Mouse (Mus musculus) erythroblast, embryonic 14.5 days (primary cell): Measurements from ENCODE around the gene Foxred2. TPM values are rescaled to one million over a fixed set of nuclear protein-coding genes. Genes with fewer than 3 reads are reported as not detected.

ENCODE experiments used
- H3K27me3 ChIP-seq: 2 replicates; pipeline ENCODE4 v1.6.1; 2012; ENCODE audit warnings: inconsistent platforms; ENCODE audit not compliant: control insufficient read depth
- H3K36me3 ChIP-seq: 2 replicates; pipeline ENCODE4 v1.6.1; 2012; ENCODE audit warnings: mild to moderate bottlenecking, inconsistent platforms; ENCODE audit not compliant: control insufficient read depth
- H3K4me1 ChIP-seq: 2 replicates; pipeline ENCODE4 v1.6.1; 2012; ENCODE audit warnings: inconsistent platforms; ENCODE audit not compliant: control insufficient read depth
- H3K4me3 ChIP-seq: replicated peaks from 2 replicates; pipeline ENCODE3; 2012; ENCODE audit warnings: moderate library complexity, mild to moderate bottlenecking, inconsistent platforms
- H3K9me3 ChIP-seq: 2 replicates; pipeline ENCODE4 v1.6.1; 2012; ENCODE audit warnings: low read length, inconsistent platforms, mixed read lengths; ENCODE audit not compliant: control insufficient read depth
- GATA1 ChIP-seq: IDR thresholded peaks from 2 replicates; pipeline ENCODE4 v1.6.1; 2012; ENCODE audit warnings: low read length, inconsistent platforms, mixed read lengths
- TAL1 ChIP-seq: IDR thresholded peaks from 3 replicates; pipeline ENCODE4 v1.6.1; 2012; ENCODE audit warnings: low read length, inconsistent platforms, mixed read lengths
- polyA plus RNA-seq: library from polyadenylated mRNA; stranded (reverse); fragments of >175 nt; gene quantifications from 2 replicates; pipeline ENCODE4 v1.2.3, GENCODE M21; 2012

Foxred2 gene
- polyA plus RNA-seq: 0.04 and 0.06 TPM in 2 replicates

DNA sequence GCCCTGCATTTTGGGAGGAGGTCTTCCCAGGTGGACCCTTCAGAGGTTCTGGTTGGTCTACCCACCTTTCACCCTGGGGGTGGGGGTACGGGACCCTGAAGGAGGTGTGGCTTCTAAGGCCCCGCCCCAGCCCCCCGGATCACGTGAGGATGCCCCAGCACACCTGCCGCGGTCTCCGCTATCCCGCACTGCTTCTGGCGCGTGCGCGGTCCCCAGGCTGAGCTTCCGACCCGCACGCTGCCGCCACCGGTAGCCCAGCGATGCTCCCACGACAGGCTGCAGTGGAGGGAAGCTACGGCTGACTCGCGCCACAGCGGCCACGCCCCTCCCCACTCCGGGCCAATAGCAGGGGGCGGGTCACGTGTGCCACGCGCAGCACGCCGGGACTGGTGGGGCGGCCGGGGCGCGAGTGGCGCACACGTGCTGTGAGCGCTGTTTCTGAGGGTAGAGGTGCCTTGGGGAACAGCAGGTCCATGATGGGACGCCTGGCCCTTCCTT, at the start of gene Foxred2:
Gene Foxred2, minus strand, starts transcription at position 319 of the 498 bp plus-strand sequence.
- Histone ChIP-seq H3K27me3 (peaks cover 47% of the 10 kb centered on the region), H3K36me3 (peaks cover 38% of the 10 kb centered on the region), H3K4me3 (peak within 1 kb of the TSS; percentile 59), H3K9me3 (peaks cover 7% of the 10 kb centered on the region; the same call in 1 of the 2 replicates), H3K4me1 (peaks cover 41% of the 10 kb centered on the region)
- TF ChIP-seq TAL1 (no peak), GATA1 (no peak)

DNA sequence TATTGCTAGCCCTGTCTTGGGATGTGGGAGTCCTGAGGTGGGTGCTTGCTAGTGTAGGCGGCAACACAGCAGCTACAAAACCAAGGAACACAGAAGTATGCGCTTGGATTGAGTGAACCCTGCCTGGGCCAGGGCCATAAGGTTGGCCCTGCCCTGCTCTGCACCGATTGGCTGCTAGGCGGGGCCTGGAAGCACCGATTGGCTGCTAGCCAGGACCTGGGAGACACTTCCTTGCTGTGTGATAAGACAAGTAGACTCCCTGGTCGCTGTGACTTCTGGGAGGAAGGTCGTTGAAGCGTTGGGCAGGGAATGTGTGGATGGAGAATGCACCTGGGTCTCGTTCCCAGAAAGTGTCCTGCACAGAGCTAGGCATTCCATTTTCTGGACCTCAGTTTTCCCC, 47.4 kb upstream of the Foxred2 start:
- Histone ChIP-seq H3K4me1 (peaks cover 6% of the 10 kb centered on the region; the same call in 1 of the 2 replicates), H3K36me3 (no peaks in the 10 kb centered on the region), H3K27me3 (no peaks in the 10 kb centered on the region), H3K9me3 (no peaks in the 10 kb centered on the region), H3K4me3 (no peak overlapping the region)
- no peak for TF ChIP-seq GATA1
- TF ChIP-seq TAL1: no peak

DNA sequence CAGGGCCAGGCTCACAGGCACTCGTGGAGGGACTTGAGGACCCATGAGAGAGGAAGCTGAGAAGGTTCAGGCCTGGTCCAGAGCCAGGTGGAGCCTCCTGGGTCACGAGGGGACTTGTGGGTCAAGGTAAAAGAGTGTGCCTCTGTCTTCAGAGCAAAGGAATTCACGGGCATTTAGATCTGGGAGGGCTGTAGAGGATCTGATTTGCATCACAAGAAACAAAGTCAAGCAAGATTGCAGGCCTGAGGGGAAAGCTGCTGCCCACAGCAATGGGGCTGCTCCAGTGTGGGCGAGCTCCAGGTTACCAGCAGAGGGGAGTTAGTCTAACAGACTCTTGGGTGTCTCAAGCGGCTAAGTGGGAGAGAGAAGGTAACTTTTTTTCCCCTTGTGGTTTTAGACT, 44.9 kb upstream of the Foxred2 start:
- TF ChIP-seq GATA1: no peak
- TF ChIP-seq TAL1: no peak
- Histone ChIP-seq H3K27me3 (no peaks in the 10 kb centered on the region), H3K36me3 (no peaks in the 10 kb centered on the region), H3K4me3 (no peak overlapping the region), H3K4me1 (peaks cover 6% of the 10 kb centered on the region; the same call in 1 of the 2 replicates), H3K9me3 (no peaks in the 10 kb centered on the region)

DNA sequence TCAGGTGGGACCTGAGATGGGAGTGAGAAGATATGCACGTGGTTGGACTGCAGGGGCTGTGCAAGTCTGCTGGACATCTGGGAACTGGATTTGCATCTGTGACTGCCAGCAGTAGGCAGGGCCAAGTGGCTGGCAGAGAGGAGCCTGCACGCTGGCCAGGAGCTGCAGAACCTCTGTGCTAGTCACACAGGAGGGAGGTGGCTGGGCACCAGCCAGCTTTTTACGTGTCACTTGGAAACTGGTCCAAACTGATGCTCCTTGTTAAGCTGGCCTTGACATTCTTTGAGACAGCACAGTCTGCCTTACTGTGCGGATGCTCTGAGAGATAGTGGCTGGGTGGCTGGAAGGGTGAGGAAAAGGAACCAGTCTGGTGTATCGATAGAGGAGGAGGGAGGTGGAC, 32.0 kb upstream of the Foxred2 start:
- TF ChIP-seq GATA1 (no peak), TAL1 (no peak)
- peaks cover 9% of the 10 kb centered on the region for H3K27me3 ChIP-seq
- no peaks in the 10 kb centered on the region for H3K9me3 ChIP-seq
- H3K36me3 ChIP-seq: no peaks in the 10 kb centered on the region
- peaks cover 2% of the 10 kb centered on the region; the same call in 1 of the 2 replicates for H3K4me1 ChIP-seq
- H3K4me3 ChIP-seq: no peak overlapping the region

DNA sequence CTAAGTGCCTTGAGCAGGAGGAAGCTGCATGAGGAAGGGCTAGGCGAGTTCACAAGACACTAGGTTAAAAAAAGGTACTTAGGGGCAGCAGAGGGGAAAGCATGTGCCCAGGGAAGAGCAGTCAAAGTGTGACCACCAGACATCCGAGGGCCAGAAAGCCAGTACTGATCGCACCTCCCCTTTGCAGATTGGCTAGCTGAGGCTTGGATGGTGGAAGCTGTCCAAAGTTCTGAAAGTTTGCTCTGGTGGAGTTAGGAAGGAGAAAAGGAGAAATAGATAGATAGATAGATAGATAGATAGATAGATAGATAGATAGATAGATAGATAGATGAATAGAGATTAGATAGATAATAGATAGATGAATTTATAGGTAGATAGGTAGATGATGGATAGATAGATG, 26.9 kb upstream of the Foxred2 start:
- H3K9me3 ChIP-seq: no peaks in the 10 kb centered on the region
- peaks cover 32% of the 10 kb centered on the region for H3K27me3 ChIP-seq
- no peaks in the 10 kb centered on the region for H3K36me3 ChIP-seq
- no peak for TF ChIP-seq TAL1
- TF ChIP-seq GATA1: no peak
- no peak overlapping the region for H3K4me3 ChIP-seq
- H3K4me1 ChIP-seq: peaks cover 16% of the 10 kb centered on the region

DNA sequence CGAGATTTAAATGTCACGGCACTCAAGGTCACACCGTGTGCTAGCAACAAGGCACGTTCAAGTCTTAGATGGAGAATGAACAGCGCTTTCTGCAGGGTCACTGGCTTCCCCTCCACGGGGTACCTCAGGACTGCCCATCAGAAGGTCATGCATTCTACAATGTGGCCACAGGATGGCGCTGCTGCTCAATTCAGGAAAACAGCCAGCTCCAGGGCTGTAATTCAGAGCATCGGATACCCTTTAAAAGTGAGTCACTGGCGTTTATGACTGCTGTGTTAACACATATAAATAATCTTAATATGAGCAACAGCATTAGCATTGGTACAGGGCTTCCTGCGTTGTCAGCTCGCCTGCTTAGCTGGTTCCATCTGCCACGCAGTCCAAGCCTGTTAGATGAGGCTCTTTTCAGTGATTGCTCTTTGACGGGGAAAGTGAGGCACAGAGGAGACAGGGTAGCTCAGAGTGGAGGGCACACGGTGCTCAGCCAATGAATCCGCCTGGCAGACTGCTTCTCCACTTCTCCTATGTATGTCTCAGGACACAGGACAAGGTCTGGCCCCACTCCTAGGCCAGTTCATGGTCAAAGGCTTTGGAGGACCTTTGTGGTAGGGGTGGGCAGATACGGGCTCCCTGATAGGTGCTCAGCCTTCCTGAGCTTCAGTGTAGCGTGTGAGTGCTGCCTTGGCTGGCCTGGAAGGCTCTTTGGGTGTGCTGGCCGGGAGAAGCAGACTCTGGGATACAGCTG, 25.8 kb upstream of the Foxred2 start:
- no peak for TF ChIP-seq GATA1
- no peak for TF ChIP-seq TAL1
- H3K4me1 ChIP-seq: peaks cover 26% of the 10 kb centered on the region
- H3K36me3 ChIP-seq: peaks cover 2% of the 10 kb centered on the region
- no peak overlapping the region for H3K4me3 ChIP-seq
- H3K27me3 ChIP-seq: peaks cover 32% of the 10 kb centered on the region
- H3K9me3 ChIP-seq: peaks cover under 1% of the 10 kb centered on the region

DNA sequence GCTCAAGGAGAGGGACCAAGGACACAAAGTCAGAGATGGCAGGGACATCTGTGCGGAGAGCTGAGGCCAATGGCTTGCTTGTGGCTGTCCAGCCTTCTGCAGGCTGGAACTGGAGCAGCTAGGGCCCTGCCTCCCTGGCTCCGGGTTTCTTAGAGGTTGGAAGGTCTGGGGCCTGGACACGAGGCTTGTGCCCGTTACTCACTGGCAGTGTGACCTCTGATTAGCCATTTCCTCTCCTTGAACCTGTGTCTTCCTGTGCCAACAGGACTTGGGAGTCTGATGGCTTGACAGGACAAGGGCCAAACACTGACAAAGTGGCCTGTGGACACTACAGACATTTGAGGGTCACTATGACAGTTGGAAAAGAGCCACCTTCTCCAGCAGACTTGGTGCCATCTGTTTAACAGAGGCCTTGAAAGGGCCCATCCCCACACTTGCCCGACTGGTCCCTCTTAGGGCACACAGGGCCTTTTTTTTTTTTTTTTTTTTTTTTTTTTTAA, 24.7 kb upstream of the Foxred2 start:
- Histone ChIP-seq H3K36me3 (peaks cover 10% of the 10 kb centered on the region), H3K4me1 (peaks cover 36% of the 10 kb centered on the region), H3K4me3 (no peak overlapping the region), H3K9me3 (peaks cover 8% of the 10 kb centered on the region), H3K27me3 (peaks cover 32% of the 10 kb centered on the region)
- no peak for TF ChIP-seq GATA1
- no peak for TF ChIP-seq TAL1

DNA sequence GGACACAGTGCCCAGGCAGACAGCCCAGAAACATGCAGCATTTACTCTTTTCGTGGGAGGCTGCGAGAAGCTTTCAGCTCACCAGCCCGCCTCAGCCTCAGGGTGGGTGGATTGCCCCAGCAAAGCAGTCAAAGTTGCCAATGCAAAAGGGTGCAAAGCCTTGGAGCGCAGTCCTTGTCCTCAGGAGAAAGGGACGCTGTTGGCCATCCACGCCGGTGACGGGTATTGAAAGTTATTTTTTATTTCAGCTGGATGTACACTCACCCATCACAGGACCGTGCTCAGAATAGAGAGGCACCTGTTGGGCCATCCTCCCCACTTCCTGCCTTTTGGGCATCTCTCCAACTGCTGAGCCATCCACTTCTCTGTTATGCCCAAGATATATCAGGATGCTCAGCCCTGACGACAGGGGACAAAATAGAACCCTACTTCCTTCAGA, 22.9 kb upstream of the Foxred2 start:
- Histone ChIP-seq H3K4me1 (peaks cover 50% of the 10 kb centered on the region), H3K27me3 (peaks cover 28% of the 10 kb centered on the region), H3K4me3 (no peak overlapping the region), H3K36me3 (peaks cover 22% of the 10 kb centered on the region), H3K9me3 (peaks cover 13% of the 10 kb centered on the region)
- TF ChIP-seq TAL1: no peak
- no peak for TF ChIP-seq GATA1

DNA sequence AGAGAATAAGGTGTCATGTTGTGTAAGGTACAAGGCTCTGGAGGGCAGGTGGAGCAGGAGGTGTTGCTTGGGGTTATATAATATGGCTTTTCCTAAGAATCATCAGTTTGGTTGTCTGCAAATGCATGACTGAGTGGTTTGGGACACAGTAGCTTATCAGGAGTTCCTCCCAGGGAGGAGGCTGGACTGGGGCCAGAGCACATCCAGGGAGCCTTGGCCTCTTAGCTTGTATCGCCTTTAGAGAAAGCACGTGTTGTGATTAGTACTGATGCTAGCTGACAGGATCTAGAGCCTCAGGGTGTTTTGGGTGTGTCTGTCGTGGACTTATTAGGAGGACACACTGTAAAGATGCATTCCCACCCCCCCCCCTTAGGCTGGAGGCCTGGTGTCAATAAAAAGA, 21.1 kb upstream of the Foxred2 start:
- TF ChIP-seq GATA1 (no peak), TAL1 (no peak)
- Histone ChIP-seq H3K4me3 (peak overlapping the region; percentile 41), H3K9me3 (peaks cover 13% of the 10 kb centered on the region), H3K36me3 (peaks cover 23% of the 10 kb centered on the region), H3K27me3 (peaks cover 22% of the 10 kb centered on the region), H3K4me1 (peaks cover 68% of the 10 kb centered on the region)
